Mouse (Mus musculus) lung, adult 2 months (tissue): Measurements from ENCODE around the gene Sptlc3. TPM values are rescaled to one million over a fixed set of nuclear protein-coding genes. Genes with fewer than 3 reads are reported as not detected.

ENCODE experiments used
- DNase-seq: peaks from one replicate; pipeline ENCODE4 v3.0.0; 2022
- H3K4me1 ChIP-seq: fragments of 200-500 bp; 2 replicates; pipeline ENCODE4 v1.6.1; 2011; ENCODE audit warnings: low read length; ENCODE audit not compliant: control insufficient read depth, insufficient read depth
- H3K4me3 ChIP-seq: fragments of 200-500 bp; replicated peaks from 2 replicates; pipeline ENCODE3; 2011; ENCODE audit warnings: low read depth, mild to moderate bottlenecking, control low read depth, low read length; ENCODE audit errors: extremely low read depth
- CTCF ChIP-seq: fragments of 200-500 bp; IDR thresholded peaks from 2 replicates; pipeline ENCODE4 v1.5.1; 2011; ENCODE audit warnings: mild to moderate bottlenecking, low read length, control low read depth; ENCODE audit not compliant: insufficient read depth
- POLR2A ChIP-seq: fragments of 200-500 bp; IDR thresholded peaks from 2 replicates; pipeline ENCODE4 v1.6.1; 2011; ENCODE audit warnings: low read depth, mild to moderate bottlenecking, control low read depth, low read length, borderline replicate concordance; ENCODE audit errors: extremely low read depth
- whole genome bisulfite sequencing: fragments of 180-500 bp; shearing (Covaris S2); methylation state at CpG from one replicate; pipeline ENCODE4 v1.1.7; 2018; 5-methylcytosine and 5-hydroxymethylcytosine counted together
- polyA plus RNA-seq: library from polyadenylated mRNA; depleted of rRNA; stranded (reverse); fragments of >200 nt; gene quantifications from 2 replicates; pipeline ENCODE4 v1.2.3, GENCODE M21; 2012; rRNA removed

Sptlc3 gene
- 0.36 and 1.4 TPM in 2 replicates for polyA plus RNA-seq

DNA sequence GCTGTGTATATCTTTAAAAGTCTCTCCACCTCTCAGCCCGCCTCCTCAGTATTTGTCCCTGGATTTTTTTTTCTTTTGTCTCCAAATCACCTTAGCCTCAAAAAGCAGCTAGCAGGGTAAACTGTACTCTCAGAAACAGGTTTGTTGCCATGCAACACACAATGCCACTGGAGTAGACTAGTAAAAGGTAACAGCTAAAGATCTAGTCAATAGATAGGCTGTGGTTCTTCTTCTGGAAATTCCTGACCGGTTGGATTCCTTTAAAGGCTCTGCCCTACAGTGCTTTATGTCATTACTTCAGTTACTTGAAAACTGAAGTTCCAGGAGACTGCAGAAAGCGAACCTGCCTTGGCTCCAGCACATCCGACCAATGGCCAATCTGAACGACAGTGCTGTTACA lies at the start of gene Sptlc3:
TSS of gene Sptlc3 (plus strand) at position 78 of the 400 bp plus-strand sequence.
- WGBS: 48% methylated on average over 5 of the region's 5 CpGs
- H3K4me3 ChIP-seq: no peak within 1 kb of the TSS
- H3K4me1 ChIP-seq: no peaks in the 10 kb centered on the region
- TF ChIP-seq CTCF: no peak
- TF ChIP-seq POLR2A: no peak
- no peak for DNase-seq

DNA sequence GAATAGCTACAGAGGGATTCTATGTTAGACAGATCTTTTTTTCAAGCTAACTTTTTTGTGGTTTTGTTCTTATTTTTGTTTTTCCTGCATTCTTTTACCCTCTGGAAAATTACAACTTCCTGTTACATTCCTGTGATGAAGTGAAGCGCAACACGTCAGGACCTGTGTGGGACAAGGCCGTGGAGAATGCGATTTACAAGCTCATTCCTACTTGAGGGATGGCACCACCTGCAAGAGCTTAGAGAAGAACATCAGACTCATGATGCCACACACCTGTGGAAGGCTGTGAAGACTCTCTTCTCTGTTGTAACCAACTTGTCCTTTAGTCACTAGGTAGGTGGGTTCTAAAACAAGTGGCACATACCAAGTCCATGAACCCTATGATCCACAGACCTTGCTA lies 26.0 kb upstream of the Sptlc3 start:
- TF ChIP-seq CTCF (no peak), POLR2A (no peak)
- no peak overlapping the region for H3K4me3 ChIP-seq
- H3K4me1 ChIP-seq: no peaks in the 10 kb centered on the region
- WGBS: 74% methylated on average over 4 of the region's 4 CpGs
- no peak for DNase-seq

DNA sequence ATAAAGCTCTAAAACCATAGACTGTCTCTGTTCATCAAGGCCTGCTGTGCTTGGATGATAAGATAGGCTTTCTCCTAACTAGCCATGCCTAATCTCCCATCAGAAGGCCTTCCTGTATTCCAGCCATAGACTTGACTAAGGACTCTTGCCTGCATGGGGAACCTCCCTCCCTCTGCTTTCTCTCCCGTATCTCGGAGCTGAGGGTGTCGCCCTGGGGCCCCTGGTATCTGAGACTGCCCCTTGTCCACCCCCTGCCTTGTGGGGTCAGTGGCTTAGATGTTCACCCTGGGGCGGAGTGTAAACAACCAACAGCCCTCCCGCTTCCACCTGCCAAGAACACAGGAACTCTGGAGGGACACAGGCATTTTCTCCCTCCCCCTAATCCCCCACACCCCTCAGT lies 5.0 kb upstream of the Sptlc3 start:
- WGBS: 40% methylated on average over 5 of the region's 5 CpGs
- Histone ChIP-seq H3K4me3 (no peak overlapping the region), H3K4me1 (no peaks in the 10 kb centered on the region)
- no peak for DNase-seq
- no peak for TF ChIP-seq CTCF

DNA sequence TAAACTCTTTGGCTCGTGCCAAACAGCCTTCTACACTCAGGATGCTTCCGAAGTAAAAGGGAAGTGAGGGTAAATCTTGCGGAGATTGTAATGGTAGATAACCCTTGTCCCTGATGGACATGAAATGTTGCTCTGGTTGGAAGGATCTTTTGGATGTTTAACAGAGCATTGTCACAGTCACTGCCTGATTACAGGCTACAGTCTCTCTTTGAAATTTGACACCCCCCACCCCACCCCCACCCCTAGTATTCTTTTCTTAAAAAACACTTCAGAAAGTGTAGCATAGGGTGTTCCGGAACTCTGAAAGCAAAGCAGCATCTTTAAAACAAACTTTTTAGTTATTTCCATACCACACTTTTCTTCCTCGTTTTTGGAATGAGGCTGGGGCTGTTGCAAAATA lies 916 bp downstream of the Sptlc3 start:
- Histone ChIP-seq H3K4me3 (no peak overlapping the region), H3K4me1 (no peaks in the 10 kb centered on the region)
- 24% methylated on average over 5 of the region's 5 CpGs for WGBS
- no peak for TF ChIP-seq POLR2A
- TF ChIP-seq CTCF: no peak
- no peak for DNase-seq

DNA sequence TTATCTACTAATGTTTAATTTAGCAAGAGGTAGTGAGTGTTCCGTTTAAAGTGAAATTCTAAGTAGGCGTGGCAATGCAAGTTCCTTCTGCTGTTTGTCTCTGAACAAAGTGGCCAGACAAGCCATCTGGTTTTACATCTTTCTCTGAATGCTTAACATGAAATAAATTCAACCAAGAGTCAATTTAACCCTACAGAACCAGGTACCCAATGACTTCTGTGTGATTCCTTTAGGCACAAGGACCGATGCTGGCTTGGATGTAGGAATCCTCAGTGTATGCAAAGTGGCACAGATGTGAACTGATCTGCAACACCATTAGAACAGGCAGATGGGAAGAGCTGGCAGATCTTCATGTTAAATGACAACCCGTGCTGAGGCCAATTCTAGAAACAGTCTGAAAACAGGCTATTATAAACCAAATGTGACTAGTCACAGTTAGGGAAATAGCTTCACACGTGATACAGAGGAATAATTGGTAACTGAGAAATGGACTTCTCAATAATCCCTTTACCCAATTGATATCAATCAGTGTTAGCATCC lies 68.3 kb downstream of the Sptlc3 start:
- WGBS: 72% methylated on average over 5 of the region's 5 CpGs
- TF ChIP-seq POLR2A (no peak), CTCF (no peak)
- Histone ChIP-seq H3K4me1 (no peaks in the 10 kb centered on the region), H3K4me3 (no peak overlapping the region)
- no peak for DNase-seq

DNA sequence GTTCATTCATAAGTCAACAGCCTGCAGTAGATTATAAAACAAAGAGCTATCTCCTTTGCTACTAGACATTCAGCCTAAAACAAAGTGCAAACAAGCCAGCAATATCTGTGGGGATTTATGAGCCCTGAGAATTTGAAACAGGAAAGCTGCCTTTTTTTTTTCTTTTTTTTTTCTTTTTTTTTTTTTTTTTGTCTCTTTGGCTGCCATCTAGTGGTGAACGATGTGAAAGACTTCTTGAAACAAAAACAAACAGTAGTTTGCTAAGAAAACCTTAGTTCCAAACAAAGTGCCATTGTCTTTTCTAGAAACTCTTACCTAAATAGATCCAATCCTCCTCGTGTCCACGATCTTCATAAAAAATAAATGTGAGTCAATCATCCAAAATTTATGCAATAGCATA lies 85.6 kb downstream of the Sptlc3 start:
- no peak for DNase-seq
- no peak for TF ChIP-seq POLR2A
- TF ChIP-seq CTCF: no peak
- WGBS: 3% methylated on average over 3 of the region's 3 CpGs
- H3K4me3 ChIP-seq: no peak overlapping the region
- H3K4me1 ChIP-seq: no peaks in the 10 kb centered on the region

DNA sequence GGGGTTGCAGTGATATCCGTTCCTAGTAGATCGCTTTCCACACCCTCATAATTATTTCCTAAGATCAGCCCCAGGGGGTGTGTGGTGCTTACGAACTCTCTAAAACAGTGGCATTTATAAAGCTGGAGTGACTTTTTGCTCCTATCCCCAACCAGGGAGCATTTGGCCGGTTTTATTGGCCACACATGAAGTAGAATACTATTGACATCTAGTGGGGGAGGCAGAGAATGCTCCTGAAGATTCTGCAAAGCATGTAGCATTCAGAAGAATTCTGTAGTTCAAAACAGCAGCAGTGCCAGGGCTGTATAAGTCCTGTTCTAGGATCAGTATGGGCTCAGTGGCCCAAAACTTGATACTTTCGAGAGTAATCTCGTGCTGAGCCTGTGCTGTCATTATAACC lies 89.1 kb downstream of the Sptlc3 start:
- 34% methylated on average over 6 of the region's 6 CpGs for WGBS
- Histone ChIP-seq H3K4me3 (no peak overlapping the region), H3K4me1 (no peaks in the 10 kb centered on the region)
- TF ChIP-seq POLR2A: no peak
- no peak for TF ChIP-seq CTCF
- DNase-seq: no peak

DNA sequence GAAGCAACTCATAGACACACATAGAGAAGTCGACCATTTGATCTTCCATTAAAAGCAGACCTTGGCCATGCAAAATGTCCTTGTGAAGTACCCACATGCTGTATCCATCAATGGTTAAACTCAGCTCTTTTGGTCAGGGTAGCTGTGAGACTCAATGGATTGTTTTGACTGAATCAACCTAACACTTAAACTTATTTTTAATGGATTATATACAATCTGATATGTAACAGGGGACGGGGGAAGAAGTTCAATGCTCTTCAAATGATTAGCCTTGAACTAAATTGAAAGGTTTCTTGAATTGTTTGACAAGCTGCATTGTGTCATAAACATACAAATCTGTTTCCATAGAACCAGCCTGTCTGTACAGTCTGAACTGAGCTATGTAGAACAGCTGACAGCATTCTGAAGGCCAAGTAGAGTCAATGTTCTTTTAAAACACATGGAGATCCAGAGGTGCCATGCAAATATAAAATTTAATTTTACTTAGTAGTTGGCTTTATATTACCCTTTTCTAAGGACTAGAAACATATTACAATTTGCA lies 94.0 kb downstream of the Sptlc3 start:
- no peak overlapping the region for H3K4me3 ChIP-seq
- no peak for DNase-seq
- 61% methylated on average over 2 of the region's 2 CpGs for WGBS
- H3K4me1 ChIP-seq: no peaks in the 10 kb centered on the region
- TF ChIP-seq POLR2A (no peak), CTCF (no peak)

DNA sequence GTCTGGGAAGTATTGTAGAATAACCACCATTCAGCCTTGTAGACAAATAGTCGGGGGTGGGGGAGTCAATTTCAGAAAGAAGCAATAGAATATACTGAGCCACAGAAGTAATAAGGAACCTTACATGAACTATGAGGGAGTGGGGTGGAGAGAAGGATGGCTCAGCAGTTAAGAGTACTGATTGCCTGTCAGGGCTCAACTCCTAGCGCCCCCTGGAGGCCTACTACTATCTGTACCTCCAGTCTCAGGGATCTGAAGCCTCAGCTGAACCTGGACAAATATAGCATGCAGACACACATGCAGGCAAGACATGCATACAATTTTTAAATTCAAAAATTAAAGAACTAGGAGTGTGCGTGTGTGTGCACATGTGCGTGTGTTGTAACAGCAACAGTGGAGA lies 96.2 kb downstream of the Sptlc3 start:
- WGBS: 56% methylated on average over 4 of the region's 4 CpGs
- TF ChIP-seq POLR2A: no peak
- TF ChIP-seq CTCF: peak; percentile 53
- peak; percentile 29 for DNase-seq
- Histone ChIP-seq H3K4me1 (no peaks in the 10 kb centered on the region), H3K4me3 (no peak overlapping the region)

DNA sequence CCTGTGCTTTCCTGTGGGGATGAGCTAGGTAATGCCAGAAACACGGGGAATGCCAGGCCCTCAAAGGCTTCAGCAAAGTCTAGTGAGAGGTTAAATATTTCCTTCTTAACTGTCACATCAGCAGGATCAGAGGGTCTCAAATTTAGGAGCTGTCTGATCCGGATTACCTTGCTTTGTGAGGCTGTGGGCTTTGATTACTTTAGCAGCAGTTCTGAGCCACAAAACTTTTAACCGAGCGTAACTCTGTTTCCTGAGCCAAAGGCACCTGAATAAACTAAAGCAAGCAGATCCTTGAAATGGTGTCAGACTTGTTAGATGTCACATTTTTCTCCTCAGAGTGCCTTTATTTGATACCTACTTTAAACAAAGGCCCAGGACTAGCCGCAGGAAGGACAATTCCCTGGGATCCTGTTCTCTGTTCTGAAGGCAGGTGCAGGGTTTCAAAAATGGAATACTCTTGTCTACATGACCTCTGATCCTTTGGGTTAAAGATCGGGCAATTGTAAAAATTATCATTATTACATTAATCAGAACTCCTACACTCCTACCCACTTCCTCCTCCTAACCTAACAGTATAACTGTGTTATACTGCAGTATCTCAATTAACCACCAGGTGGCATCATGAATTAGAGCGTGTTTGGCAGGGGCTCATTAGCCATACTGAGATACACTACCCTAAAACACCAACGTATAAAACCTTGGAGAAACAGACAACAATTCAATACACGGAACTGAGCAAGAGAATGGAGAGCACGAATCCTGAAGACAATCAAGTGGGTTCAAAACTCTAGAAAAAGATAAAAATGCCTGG lies 97.4 kb downstream of the Sptlc3 start:
- DNase-seq: no peak
- no peak overlapping the region for H3K4me3 ChIP-seq
- no peaks in the 10 kb centered on the region for H3K4me1 ChIP-seq
- WGBS: 43% methylated on average over 10 of the region's 10 CpGs
- TF ChIP-seq CTCF: peak; percentile 20; the same call in 1 of the 2 replicates
- TF ChIP-seq POLR2A: no peak

DNA sequence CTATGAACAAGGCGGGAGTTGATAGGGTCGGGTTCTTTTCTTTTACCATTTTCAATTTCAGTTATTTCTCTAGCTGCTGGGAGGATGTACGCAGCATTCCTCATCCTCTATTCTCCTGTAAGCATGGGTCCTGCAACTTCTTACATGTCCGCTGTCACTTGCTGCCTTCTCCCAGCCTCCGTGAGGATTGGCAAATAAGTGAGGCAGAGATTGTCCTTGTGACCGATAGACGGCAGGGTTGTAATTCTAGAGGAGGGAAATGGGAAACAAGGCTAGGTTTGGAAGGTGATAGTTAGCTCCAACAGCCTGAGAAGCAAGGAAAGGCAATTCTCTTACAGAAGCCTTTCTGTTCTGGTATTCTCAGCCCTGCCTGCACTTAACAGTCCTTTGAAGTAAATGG lies 98.4 kb downstream of the Sptlc3 start:
- H3K4me1 ChIP-seq: no peaks in the 10 kb centered on the region
- DNase-seq: no peak
- 61% methylated on average over 7 of the region's 7 CpGs for WGBS
- H3K4me3 ChIP-seq: no peak overlapping the region
- TF ChIP-seq CTCF (no peak), POLR2A (no peak)
